Mouse (Mus musculus): Measurements from ENCODE around the gene Ap2a2.

- TF ChIP-seq POLR2A (IDR thresholded peaks at IDR 0.05; ENCODE audit: insufficient read depth, low read depth, low read length) (no peak), CTCF (IDR thresholded peaks at IDR 0.05) (no peak), EP300 (IDR thresholded peaks at IDR 0.05; ENCODE audit: insufficient read depth, low read depth, low read length) (no peak)
Measured at GRCm38 (mm10) chr7:141523007-141523406, 39.0 kb upstream of the Ap2a2 start.

Measured in heart, adult 2 months (tissue).